In the genomic region with DNA sequence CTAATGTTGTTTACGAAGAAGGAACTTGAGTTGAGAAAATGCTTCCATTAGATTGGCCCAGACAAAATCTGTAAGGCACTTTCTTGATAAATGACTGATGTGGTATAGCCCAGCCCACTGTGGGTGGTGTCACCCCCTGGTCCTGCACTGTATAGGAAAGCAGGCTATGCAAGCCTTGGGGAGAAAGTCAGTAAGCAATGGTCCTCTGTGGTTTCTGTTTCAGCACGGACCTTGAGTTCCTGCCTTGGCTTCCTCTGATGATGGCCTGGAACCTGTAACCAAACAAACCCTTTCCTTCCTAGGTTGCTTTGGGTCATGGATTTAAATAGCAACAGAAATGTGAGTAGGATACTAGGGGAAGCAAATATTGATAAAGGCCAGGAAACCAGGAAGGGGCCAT, we compare ENCODE assay signal across 25 mouse cellular contexts.
DNase-seq lines count a peak whose midpoint lies in the region; ATAC-seq and TF ChIP-seq lines count a peak whose summit lies in the region.
"Had no signal": no experiment of that assay in that cellular context is flagged by ENCODE, and none has a peak within 500 bp of the region (broad histone marks: within the 10 kb centered on the region; RNA-seq: fewer than 3 reads in every experiment).

No protein-coding gene starts in this region.

- no peaks in the 10 kb centered on the region for H3K9me3 ChIP-seq in forebrain, embryonic 15.5 days
- H3K9me3 ChIP-seq in forebrain, embryonic 12.5 days, result no peaks in the 10 kb centered on the region
- H3K9me3 ChIP-seq in lung, embryonic 16.5 days (ENCODE audit: control insufficient read depth, low read length), result no peaks in the 10 kb centered on the region
- H3K9me3 ChIP-seq: embryonic facial prominence, embryonic 10.5 days; embryonic facial prominence, embryonic 15.5 days; forebrain, embryonic 13.5 days; liver, embryonic 15.5 days had no signal

- no peaks in the 10 kb centered on the region for H3K36me3 ChIP-seq in forebrain, embryonic 15.5 days
- H3K36me3 ChIP-seq in forebrain, embryonic 12.5 days (replicated peaks), result no peaks in the 10 kb centered on the region
- no peaks in the 10 kb centered on the region for H3K36me3 ChIP-seq in lung, embryonic 16.5 days (ENCODE audit: control insufficient read depth, insufficient read depth, low read length)
- H3K36me3 ChIP-seq: embryonic facial prominence, embryonic 10.5 days; embryonic facial prominence, embryonic 15.5 days; G1E had no signal

- H3K4me2 ChIP-seq in forebrain, embryonic 15.5 days (replicated peaks), result no peak overlapping the region
- no peak overlapping the region for H3K4me2 ChIP-seq in forebrain, embryonic 12.5 days
- H3K4me2 ChIP-seq in lung, embryonic 16.5 days (ENCODE audit: low read depth, low read length), result no peak overlapping the region
- H3K4me2 ChIP-seq: embryonic facial prominence, embryonic 15.5 days; forebrain, embryonic 13.5 days; heart, embryonic 11.5 days; hindbrain, embryonic 14.5 days; liver, embryonic 15.5 days; midbrain, embryonic 11.5 days had no signal

- no peaks in the 10 kb centered on the region for H3K27me3 ChIP-seq in forebrain, embryonic 15.5 days
- H3K27me3 ChIP-seq in forebrain, embryonic 12.5 days, result no peaks in the 10 kb centered on the region
- H3K27me3 ChIP-seq in lung, embryonic 16.5 days (ENCODE audit: control insufficient read depth, insufficient read depth, low read depth, low read length), result no peaks in the 10 kb centered on the region
- H3K27me3 ChIP-seq: embryonic facial prominence, embryonic 15.5 days; forebrain, embryonic 13.5 days; liver, embryonic 15.5 days had no signal

- peak; percentile 43; the same call in 1 of the 2 replicates for ATAC-seq in forebrain, embryonic 15.5 days (replicated peaks)
- ATAC-seq in forebrain, embryonic 12.5 days (ENCODE audit: low FRiP score), result no peak
- ATAC-seq in lung, embryonic 16.5 days (ENCODE audit: low read depth), result peak; percentile 50
- ATAC-seq: forebrain, embryonic 13.5 days; intestine, postnatal 0 days had no signal

- H3K4me1 ChIP-seq in forebrain, embryonic 15.5 days, result peaks cover 12% of the 10 kb centered on the region
- peaks cover 2% of the 10 kb centered on the region; the same call in 1 of the 2 replicates for H3K4me1 ChIP-seq in forebrain, embryonic 12.5 days
- H3K4me1 ChIP-seq in lung, embryonic 16.5 days (replicated peaks; ENCODE audit: control insufficient read depth, insufficient read depth, low read length), result peaks cover 3% of the 10 kb centered on the region
- H3K4me1 ChIP-seq: embryonic facial prominence, embryonic 10.5 days; liver, embryonic 15.5 days had no signal

- H3K9ac ChIP-seq in forebrain, embryonic 15.5 days (replicated peaks), result no peak overlapping the region
- H3K9ac ChIP-seq in forebrain, embryonic 12.5 days, result no peak overlapping the region
- no peak overlapping the region for H3K9ac ChIP-seq in lung, embryonic 16.5 days (ENCODE audit: low read length)
- H3K9ac ChIP-seq: embryonic facial prominence, embryonic 15.5 days; forebrain, embryonic 13.5 days; hindbrain, embryonic 14.5 days; liver, embryonic 15.5 days had no signal

- WGBS in forebrain, embryonic 15.5 days, result 82% methylated on average over 2 of the region's 2 CpGs
- 90% methylated on average over 2 of the region's 2 CpGs for WGBS in forebrain, embryonic 12.5 days
- WGBS in lung, embryonic 16.5 days, result 62% methylated on average over 2 of the region's 2 CpGs

- no peak overlapping the region for H3K27ac ChIP-seq in forebrain, embryonic 15.5 days (replicated peaks)
- no peak overlapping the region for H3K27ac ChIP-seq in forebrain, embryonic 12.5 days
- H3K27ac ChIP-seq in layer of hippocampus, adult 2 months, result peak overlapping the region; percentile 79
- H3K27ac ChIP-seq in lung, embryonic 16.5 days (ENCODE audit: low read length), result no peak overlapping the region
- H3K27ac ChIP-seq: embryonic facial prominence, embryonic 10.5 days; embryonic facial prominence, embryonic 15.5 days; forebrain, embryonic 13.5 days; hindbrain, embryonic 14.5 days; liver, embryonic 15.5 days had no signal

- DNase-seq in layer of hippocampus, adult 2 months (ENCODE audit: low spot score in 2 of 2), result no peak
- no peak for DNase-seq in layer of hippocampus, adult 9-10 months (ENCODE audit: low spot score)
- no peak for DNase-seq in lung, postnatal 4 days
- peak; percentile 49 for DNase-seq in lung, postnatal 36 days
- DNase-seq in thymus, postnatal 10 days (ENCODE audit: low spot score in 2 of 2), result no peak
- DNase-seq: adrenal gland, adult 8-10 months; cerebellum, adult 2 months; cerebellum, postnatal 14 days; gastrocnemius, postnatal 25 days; kidney, adult 9 months; kidney, postnatal 10 days; left cerebral cortex, postnatal 4 days; thymus, postnatal 25 days had no signal

- no peak for TF ChIP-seq CTCF in layer of hippocampus, adult 2 months (conservative IDR thresholded peaks at IDR 0.05)

- no peak overlapping the region for H3K4me3 ChIP-seq in forebrain, embryonic 15.5 days
- no peak overlapping the region for H3K4me3 ChIP-seq in forebrain, embryonic 12.5 days (replicated peaks)
- no peak overlapping the region for H3K4me3 ChIP-seq in layer of hippocampus, adult 2 months
- H3K4me3 ChIP-seq in lung, embryonic 16.5 days (ENCODE audit: low read length), result no peak overlapping the region
- H3K4me3 ChIP-seq: embryonic facial prominence, embryonic 10.5 days; embryonic facial prominence, embryonic 15.5 days; forebrain, embryonic 13.5 days; liver, embryonic 15.5 days had no signal
